Mouse (Mus musculus): ENCODE results near the gene Plpp3. TPM values are rescaled to one million over a fixed set of nuclear protein-coding genes. Genes with fewer than 3 reads are reported as not detected.
A peak's percentile ranks its signal among the peaks of the same experiment; 100 is the strongest.

Plpp3 gene
- polyA plus RNA-seq, 1 experiment from 2014 or later: 81.9 TPM

DNA sequence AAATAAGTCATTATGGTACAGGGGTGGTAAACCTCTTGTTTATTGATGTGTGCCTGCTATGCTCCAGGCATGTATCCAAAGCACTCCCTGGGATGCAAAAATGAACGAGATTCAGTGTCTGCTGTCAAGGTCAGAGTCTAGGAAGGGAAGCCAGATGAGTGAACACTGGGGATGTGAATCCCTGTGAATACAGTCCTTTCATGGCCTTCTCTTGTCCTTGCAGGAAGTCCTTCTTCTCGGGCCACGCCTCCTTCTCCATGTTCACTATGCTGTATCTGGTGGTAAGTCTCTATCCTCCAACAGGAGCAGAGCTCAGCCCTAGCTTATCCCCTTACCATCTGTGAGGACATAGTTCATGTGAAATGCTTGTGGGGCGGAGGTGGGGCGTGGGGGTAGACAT is 51.8 kb downstream of the Plpp3 start:
- 87% methylated on average over 5 of the region's 5 CpGs for WGBS
- no peak overlapping the region for H3K4me2 ChIP-seq
- no peak overlapping the region for H3K4me3 ChIP-seq
- H3K9ac ChIP-seq: no peak overlapping the region
- no peak for ATAC-seq (ENCODE audit: low FRiP score)
- peaks cover 31% of the 10 kb centered on the region for H3K4me1 ChIP-seq (replicated peaks)
- H3K27me3 ChIP-seq: no peaks in the 10 kb centered on the region
- H3K36me3 ChIP-seq: peaks cover 23% of the 10 kb centered on the region
- H3K9me3 ChIP-seq: no peaks in the 10 kb centered on the region
- no peak overlapping the region for H3K27ac ChIP-seq

DNA sequence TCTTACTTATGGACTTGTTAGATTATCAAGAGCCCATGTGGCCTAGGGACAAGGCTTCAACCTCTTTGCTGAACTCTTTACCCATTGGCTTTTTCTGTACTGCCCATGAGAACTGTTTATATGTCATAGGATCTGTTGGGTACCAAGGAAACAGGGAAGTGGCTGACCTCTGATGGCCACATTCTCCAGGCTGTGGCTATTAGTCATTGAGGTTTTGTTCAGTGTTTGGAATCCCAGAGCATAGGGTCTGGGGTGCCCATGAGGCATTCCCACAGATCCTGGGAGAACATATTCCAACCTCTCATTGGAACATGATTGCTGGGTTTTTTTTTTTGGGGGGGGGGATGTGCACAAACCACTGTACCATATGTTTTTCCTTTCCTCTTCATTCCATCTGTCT is 56.2 kb downstream of the Plpp3 start:
- Histone ChIP-seq H3K9me3 (no peaks in the 10 kb centered on the region), H3K27me3 (no peaks in the 10 kb centered on the region), H3K4me2 (no peak overlapping the region), H3K4me1 (replicated peaks) (peaks cover 2% of the 10 kb centered on the region; the same call in 1 of the 2 replicates), H3K4me3 (no peak overlapping the region), H3K9ac (no peak overlapping the region), H3K36me3 (peaks cover 23% of the 10 kb centered on the region), H3K27ac (no peak overlapping the region)
- no peak for ATAC-seq (ENCODE audit: low FRiP score)

GRCm38 (mm10) chr4:105214438-105214837 is 57.3 kb downstream of the Plpp3 start:
- no peak overlapping the region for H3K9ac ChIP-seq
- H3K4me1 ChIP-seq (replicated peaks): peaks cover 6% of the 10 kb centered on the region; the same call in 1 of the 2 replicates
- no peak for ATAC-seq (ENCODE audit: low FRiP score)
- WGBS: 88% methylated on average over 1 of the region's 1 CpGs
- H3K9me3 ChIP-seq: no peaks in the 10 kb centered on the region
- no peak overlapping the region for H3K27ac ChIP-seq
- H3K36me3 ChIP-seq: peaks cover 16% of the 10 kb centered on the region
- no peak overlapping the region for H3K4me3 ChIP-seq
- H3K27me3 ChIP-seq: no peaks in the 10 kb centered on the region
- no peak overlapping the region for H3K4me2 ChIP-seq

DNA sequence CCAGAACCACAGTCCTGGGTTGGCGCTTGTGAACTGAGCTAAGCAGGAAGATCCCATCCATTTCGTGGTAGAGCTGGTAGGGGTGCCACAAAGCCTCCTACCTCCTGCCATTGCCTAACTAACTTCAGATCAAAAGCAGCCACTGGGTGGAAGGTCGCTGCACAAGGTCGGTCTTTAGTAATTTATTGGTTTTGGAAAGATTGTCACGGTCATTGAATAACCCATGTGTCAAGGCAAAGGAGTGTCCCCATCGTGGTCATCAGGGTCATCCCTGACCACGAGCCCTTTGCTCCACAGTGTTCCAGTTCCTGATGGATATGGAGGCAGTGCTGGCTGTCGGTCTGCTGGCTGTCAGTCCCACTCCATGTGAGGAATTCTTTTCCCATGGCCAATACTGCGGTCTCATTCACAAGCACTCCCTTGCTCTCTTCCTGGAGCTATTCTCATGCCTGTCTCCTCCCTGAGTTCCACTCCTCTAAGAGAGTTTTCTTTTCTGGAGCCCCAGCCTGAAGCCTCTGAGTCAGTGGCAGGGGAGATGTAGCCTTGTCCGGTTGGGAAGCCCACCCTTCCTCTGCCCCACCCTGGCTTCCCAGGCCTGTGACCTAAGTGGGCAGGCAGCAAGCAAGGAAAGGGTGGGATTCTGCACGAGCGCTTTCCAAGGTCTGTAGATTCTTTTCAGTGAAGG is 58.7 kb downstream of the Plpp3 start:
- H3K4me1 ChIP-seq (replicated peaks): peaks cover 16% of the 10 kb centered on the region; the same call in 1 of the 2 replicates
- no peak overlapping the region for H3K4me2 ChIP-seq
- WGBS: 80% methylated on average over 12 of the region's 12 CpGs
- H3K9ac ChIP-seq: no peak overlapping the region
- ATAC-seq (ENCODE audit: low FRiP score): no peak
- H3K9me3 ChIP-seq: no peaks in the 10 kb centered on the region
- H3K27ac ChIP-seq: no peak overlapping the region
- peaks cover 18% of the 10 kb centered on the region for H3K36me3 ChIP-seq
- no peaks in the 10 kb centered on the region for H3K27me3 ChIP-seq
- H3K4me3 ChIP-seq: no peak overlapping the region

GRCm38 (mm10) chr4:105218202-105218601 is 61.1 kb downstream of the Plpp3 start:
- ATAC-seq (ENCODE audit: low FRiP score): no peak
- Histone ChIP-seq H3K36me3 (peaks cover 25% of the 10 kb centered on the region), H3K4me3 (no peak overlapping the region), H3K27ac (no peak overlapping the region), H3K4me1 (replicated peaks) (peaks cover 17% of the 10 kb centered on the region; the same call in 1 of the 2 replicates), H3K27me3 (no peaks in the 10 kb centered on the region), H3K9me3 (no peaks in the 10 kb centered on the region), H3K9ac (no peak overlapping the region), H3K4me2 (no peak overlapping the region)
- 69% methylated on average over 10 of the region's 10 CpGs for WGBS

DNA sequence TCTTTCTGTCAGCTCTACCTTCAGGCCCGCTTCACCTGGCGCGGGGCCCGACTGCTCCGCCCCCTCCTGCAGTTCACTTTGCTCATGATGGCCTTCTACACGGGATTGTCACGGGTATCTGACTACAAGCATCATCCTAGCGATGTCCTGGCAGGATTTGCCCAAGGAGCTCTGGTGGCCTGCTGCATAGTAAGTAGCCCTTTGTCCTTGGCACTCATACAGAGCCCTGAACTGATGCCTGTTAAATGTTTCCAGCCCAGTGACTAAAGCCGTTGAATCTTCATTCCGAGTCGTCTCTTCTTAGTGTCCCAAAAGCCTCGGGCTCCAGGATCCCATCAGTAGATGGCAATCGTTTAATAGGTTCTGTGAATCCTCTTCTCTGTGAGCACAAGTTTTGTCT is 62.2 kb downstream of the Plpp3 start:
- Histone ChIP-seq H3K4me2 (no peak overlapping the region), H3K36me3 (peaks cover 35% of the 10 kb centered on the region), H3K9ac (no peak overlapping the region), H3K27ac (no peak overlapping the region), H3K4me3 (no peak overlapping the region), H3K4me1 (replicated peaks) (peaks cover 24% of the 10 kb centered on the region), H3K9me3 (no peaks in the 10 kb centered on the region), H3K27me3 (no peaks in the 10 kb centered on the region)
- WGBS: 87% methylated on average over 13 of the region's 13 CpGs
- ATAC-seq (ENCODE audit: low FRiP score): no peak

GRCm38 (mm10) chr4:105220849-105221248 is 63.7 kb downstream of the Plpp3 start:
- H3K4me1 ChIP-seq (replicated peaks): peaks cover 28% of the 10 kb centered on the region
- no peak overlapping the region for H3K27ac ChIP-seq
- no peak for ATAC-seq (ENCODE audit: low FRiP score)
- WGBS: 91% methylated on average over 3 of the region's 3 CpGs
- H3K9ac ChIP-seq: no peak overlapping the region
- H3K36me3 ChIP-seq: peaks cover 35% of the 10 kb centered on the region
- H3K9me3 ChIP-seq: no peaks in the 10 kb centered on the region
- no peak overlapping the region for H3K4me3 ChIP-seq
- no peaks in the 10 kb centered on the region for H3K27me3 ChIP-seq
- no peak overlapping the region for H3K4me2 ChIP-seq

DNA sequence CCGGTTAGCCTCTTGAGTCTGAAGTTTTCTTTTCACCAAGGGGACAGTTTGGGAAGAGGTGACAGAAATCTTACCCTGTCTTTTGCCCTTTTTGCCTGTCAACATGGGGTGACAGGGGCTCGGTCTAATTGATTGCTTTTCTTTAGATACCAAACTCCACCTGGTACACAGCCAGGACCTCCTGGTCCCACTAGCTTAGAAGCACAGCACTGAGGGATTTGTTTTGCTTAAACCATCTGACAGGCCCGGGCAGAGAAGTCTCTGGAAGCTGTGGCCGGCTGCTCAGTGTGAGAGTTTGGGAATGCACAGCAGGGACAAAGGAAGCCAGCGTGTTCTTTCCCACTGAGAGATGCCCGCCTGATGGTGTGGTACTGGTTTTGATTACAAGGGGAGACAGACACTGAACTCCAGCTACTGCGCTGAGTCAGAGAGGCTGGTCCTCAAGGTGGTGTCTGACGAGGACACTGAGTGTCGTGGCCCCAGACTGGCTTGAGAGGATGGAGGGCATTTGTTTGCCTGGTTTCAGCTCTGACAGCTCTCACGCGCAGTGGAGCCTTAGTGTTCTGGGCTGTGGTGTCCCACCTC is 64.2 kb downstream of the Plpp3 start:
- H3K4me3 ChIP-seq: no peak overlapping the region
- 0 out of 2 replicates have a peak overlapping the region, but pooled peaks have one; percentile 15 for H3K27ac ChIP-seq
- no peaks in the 10 kb centered on the region for H3K9me3 ChIP-seq
- H3K4me2 ChIP-seq: no peak overlapping the region
- ATAC-seq (ENCODE audit: low FRiP score): no peak
- H3K9ac ChIP-seq: no peak overlapping the region
- H3K4me1 ChIP-seq (replicated peaks): peaks cover 28% of the 10 kb centered on the region
- no peaks in the 10 kb centered on the region for H3K27me3 ChIP-seq
- H3K36me3 ChIP-seq: peaks cover 36% of the 10 kb centered on the region
- WGBS: 80% methylated on average over 11 of the region's 11 CpGs

- H3K36me3 ChIP-seq: peaks cover 48% of the 10 kb centered on the region
- 83% methylated on average over 5 of the region's 5 CpGs for WGBS
- no peaks in the 10 kb centered on the region for H3K9me3 ChIP-seq
- H3K4me3 ChIP-seq: no peak overlapping the region
- H3K27ac ChIP-seq: no peak overlapping the region
- no peak overlapping the region for H3K4me2 ChIP-seq
- no peak overlapping the region for H3K9ac ChIP-seq
- no peak for ATAC-seq (ENCODE audit: low FRiP score)
- no peaks in the 10 kb centered on the region for H3K27me3 ChIP-seq
- peaks cover 25% of the 10 kb centered on the region for H3K4me1 ChIP-seq (replicated peaks)
Observed at GRCm38 (mm10) chr4:105223101-105223924, 66.2 kb downstream of the Plpp3 start.

DNA sequence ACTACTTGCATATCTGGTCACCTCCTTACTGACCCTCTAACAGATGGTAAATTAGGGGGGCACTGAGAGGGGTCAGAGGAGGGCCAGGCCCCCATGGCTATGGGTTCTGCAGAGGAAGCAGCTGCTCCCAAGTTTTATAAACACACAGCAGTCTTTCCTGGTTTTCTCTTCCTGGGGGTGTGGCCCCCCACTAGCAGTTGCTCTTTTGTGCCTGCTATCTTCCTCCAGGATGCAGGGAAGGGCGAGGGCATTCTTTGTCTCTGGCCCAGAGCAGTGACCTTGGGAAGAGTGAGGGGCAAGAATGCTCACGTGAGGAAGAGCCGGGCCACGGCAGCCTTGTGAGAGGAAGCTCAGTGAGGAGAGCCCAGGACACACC is 66.8 kb downstream of the Plpp3 start:
- no peak overlapping the region for H3K9ac ChIP-seq
- peaks cover 54% of the 10 kb centered on the region for H3K36me3 ChIP-seq
- no peak overlapping the region for H3K4me2 ChIP-seq
- no peak for ATAC-seq (ENCODE audit: low FRiP score)
- 54% methylated on average over 4 of the region's 4 CpGs for WGBS
- no peak overlapping the region for H3K4me3 ChIP-seq
- H3K27ac ChIP-seq: no peak overlapping the region
- H3K4me1 ChIP-seq (replicated peaks): peaks cover 22% of the 10 kb centered on the region
- H3K27me3 ChIP-seq: no peaks in the 10 kb centered on the region
- H3K9me3 ChIP-seq: no peaks in the 10 kb centered on the region

GRCm38 (mm10) chr4:105225512-105225911 is 68.4 kb downstream of the Plpp3 start:
- 77% methylated on average over 2 of the region's 2 CpGs for WGBS
- H3K27me3 ChIP-seq: no peaks in the 10 kb centered on the region
- no peak overlapping the region for H3K27ac ChIP-seq
- H3K9me3 ChIP-seq: no peaks in the 10 kb centered on the region
- H3K9ac ChIP-seq: no peak overlapping the region
- H3K4me3 ChIP-seq: no peak overlapping the region
- no peak for ATAC-seq (ENCODE audit: low FRiP score)
- H3K4me2 ChIP-seq: no peak overlapping the region
- H3K4me1 ChIP-seq (replicated peaks): peaks cover 16% of the 10 kb centered on the region
- H3K36me3 ChIP-seq: peaks cover 49% of the 10 kb centered on the region

GRCm38 (mm10) chr4:105226351-105226750 is 69.2 kb downstream of the Plpp3 start:
- Histone ChIP-seq H3K36me3 (peaks cover 57% of the 10 kb centered on the region), H3K4me1 (replicated peaks) (peaks cover 10% of the 10 kb centered on the region; the same call in 1 of the 2 replicates), H3K27me3 (no peaks in the 10 kb centered on the region), H3K9ac (no peak overlapping the region), H3K27ac (no peak overlapping the region), H3K4me3 (no peak overlapping the region), H3K4me2 (no peak overlapping the region), H3K9me3 (no peaks in the 10 kb centered on the region)
- 82% methylated on average over 6 of the region's 6 CpGs for WGBS
- ATAC-seq (ENCODE audit: low FRiP score): no peak
